Mouse (Mus musculus): ENCODE data around the gene Rab31.

The Rab31 gene

GRCm38 (mm10) chr17:65783182-65784161, 10.9 kb upstream of the Rab31 start:
- peak; percentile 77 for DNase-seq (ENCODE audit: low read depth)

- DNase-seq (ENCODE audit: low read depth): peak; percentile 73
Observed at GRCm38 (mm10) chr17:65782551-65783141, 10.1 kb upstream of the Rab31 start, which contains the start of gene Ppp4r1. Gene Ppp4r1, plus strand, starts transcription at chr17:65782573.

DNA sequence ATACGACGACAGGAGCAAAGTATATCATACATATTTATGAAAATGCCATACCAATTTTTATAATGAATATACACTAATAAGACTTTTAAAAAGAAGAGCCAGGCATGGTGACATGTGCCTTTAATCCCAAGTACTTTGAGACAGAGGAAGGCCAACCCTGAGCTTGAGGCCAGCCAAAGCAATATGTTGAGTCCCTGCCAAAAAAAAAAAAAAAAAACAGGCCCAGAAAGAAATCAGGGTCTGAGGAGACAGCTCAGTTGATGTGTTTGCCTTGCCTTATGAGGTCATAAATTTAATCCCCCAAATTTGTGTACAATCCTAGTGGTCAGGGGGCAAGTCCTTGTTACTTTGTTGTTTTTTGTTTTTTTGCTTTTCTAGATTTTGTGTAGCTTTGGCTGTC, 8.4 kb upstream of the Rab31 start:
- no peak for DNase-seq (ENCODE audit: low read depth)

DNA sequence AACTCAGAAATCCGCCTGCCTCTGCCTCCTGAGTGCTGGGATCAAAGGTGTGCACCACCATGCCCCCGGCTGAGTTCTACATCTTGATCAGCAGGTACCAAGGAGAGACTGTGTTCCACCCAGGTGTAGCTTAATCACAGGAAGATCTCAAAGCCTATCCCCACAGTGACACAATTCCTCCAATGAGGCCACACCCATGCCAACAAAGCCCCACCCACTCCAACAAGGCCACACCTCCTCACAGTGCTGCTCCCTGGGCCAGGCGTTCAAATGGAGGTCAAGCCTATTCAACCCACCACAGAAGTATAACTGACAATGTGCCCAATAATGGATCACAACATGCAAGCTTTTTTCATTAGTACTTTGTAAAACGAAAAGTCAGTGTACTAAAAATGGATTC, 4.9 kb upstream of the Rab31 start:
- DNase-seq (ENCODE audit: low read depth): peak; percentile 27

GRCm38 (mm10) chr17:65776228-65776627, 3.7 kb upstream of the Rab31 start:
- DNase-seq (ENCODE audit: low read depth): no peak

- no peak for DNase-seq (ENCODE audit: low read depth)
Observed at GRCm38 (mm10) chr17:65774439-65774838, 1.9 kb upstream of the Rab31 start.

GRCm38 (mm10) chr17:65773617-65774016, 1.1 kb upstream of the Rab31 start:
- DNase-seq (ENCODE audit: low read depth): no peak

DNA sequence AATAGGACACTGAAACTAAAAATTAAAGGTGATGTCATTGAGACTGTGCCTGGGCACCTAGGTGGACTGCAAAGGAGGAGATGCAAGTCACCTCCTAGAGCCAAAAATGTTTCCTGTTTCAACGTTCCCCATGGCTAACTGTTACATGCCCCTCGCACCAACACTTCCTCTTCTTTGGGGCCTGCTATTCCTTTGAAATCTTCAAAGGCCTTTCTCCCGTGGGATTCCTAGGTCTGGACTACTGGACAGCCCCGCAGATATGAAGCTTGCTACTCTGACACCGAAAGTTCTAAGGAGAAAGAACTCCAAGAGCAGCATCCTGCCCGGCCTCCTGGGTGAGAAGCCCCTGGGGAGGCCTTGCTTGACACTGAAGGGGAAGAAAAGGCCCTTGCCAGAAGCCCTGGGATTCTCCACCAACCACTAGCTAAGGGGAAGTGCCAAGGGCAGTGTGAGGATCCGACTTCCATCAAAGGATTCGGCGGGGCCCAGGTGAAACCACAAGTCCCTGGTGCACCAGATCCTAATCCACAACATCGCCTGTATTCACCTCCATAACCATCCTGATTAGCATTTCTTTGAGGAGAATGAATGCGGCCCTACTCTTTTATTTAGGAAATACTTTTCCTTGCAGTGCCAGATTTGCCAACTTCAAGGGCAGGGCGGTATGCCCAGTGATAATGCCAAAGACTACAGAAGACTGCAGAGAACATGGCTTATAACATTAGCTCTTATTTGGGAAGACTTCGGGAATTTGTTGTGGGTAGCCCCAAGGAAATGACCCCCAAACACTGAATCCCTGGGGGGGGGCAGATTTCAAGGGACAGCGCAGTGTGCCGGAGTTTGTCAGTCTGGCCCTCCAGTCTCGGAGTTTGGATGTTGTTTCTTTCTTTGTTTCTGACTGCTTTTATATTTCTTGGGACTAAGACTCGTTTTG, 1.3 kb downstream of the Rab31 start:
- no peak for DNase-seq (ENCODE audit: low read depth)

- DNase-seq (ENCODE audit: low read depth): no peak
Observed at GRCm38 (mm10) chr17:65768486-65768885, 4.1 kb downstream of the Rab31 start.

DNA sequence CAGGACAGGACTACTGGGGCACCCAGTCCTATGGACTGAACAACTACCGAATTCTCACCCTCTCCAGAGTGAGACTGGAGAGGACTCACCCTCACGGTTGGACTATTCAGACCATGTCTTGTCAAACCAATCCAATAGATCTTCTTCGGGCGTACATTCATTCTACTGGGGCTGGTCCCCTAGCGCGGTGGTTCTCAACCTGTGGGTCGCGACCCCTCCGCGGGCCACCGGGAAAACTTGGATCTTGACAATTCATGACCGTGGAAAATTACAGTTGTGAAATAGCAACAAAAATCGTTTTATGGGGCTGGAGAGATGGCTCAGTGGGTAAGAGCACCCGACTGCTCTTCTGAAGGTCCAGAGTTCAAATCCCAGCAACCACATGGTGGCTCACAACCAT, 9.3 kb downstream of the Rab31 start:
- no peak for DNase-seq (ENCODE audit: low read depth)

GRCm38 (mm10) chr17:65757150-65757549, 15.4 kb downstream of the Rab31 start:
- DNase-seq (ENCODE audit: low read depth): no peak

GRCm38 (mm10) chr17:65755857-65756256, 16.7 kb downstream of the Rab31 start:
- no peak for DNase-seq (ENCODE audit: low read depth)

DNA sequence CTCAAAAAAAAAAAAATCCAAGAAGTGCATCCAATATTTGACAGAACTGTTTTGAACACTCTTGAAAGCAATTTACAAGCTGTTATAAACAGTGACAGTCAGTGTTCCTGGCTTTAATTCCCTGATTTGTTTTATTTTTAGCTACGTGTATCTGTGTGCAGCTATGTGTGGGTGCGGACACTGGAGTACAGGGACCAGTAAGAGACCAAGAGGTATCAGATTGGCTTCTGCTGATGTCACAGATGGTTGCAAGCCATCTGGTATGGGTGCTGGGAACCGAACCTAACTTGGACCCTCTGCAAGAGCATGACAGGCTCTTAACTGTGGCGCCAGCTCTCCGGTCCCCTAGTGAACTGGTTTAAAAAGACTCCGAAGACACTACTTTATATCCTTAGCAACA, 19.4 kb downstream of the Rab31 start:
- no peak for DNase-seq (ENCODE audit: low read depth)

GRCm38 (mm10) chr17:65750301-65750700, 22.3 kb downstream of the Rab31 start:
- DNase-seq (ENCODE audit: low read depth): peak; percentile 64

DNA sequence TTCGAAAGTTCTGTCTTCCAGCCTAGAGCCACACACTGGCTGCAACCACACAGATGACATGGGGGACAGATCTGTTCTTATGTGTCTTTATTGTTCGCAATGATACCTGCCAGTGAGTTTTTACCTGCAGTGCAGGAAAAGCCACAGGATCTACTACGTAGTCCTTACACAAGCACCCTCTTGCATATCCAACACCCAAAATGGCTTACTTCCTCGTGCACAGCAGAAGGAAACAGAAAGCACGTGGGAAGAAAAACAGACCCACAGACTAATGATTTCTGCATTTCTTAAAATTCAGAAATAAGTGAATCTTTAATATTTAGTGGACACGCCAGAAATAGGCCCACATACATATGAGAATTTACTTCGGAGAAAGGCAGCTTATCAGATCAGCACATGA, 22.7 kb downstream of the Rab31 start:
- DNase-seq (ENCODE audit: low read depth): no peak

DNA sequence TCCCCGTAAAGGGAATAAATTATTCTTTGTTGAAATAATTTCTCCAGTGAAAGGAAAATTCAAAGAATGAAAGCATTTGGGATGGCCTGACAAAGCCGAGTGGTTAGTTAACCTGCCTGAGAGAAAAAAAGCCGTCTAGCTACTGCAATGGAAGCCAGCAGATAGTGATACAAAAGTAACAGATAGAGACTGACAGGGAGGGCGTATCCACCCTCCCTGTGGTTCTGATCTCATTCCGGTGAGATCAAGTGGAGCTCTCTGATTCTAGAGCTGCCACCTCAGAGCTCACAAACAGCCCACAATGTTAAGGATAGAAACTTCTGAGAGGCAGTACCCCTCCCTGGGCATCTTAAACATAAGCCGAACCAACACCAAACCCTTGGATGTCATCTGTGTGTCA, 23.6 kb downstream of the Rab31 start:
- DNase-seq (ENCODE audit: low read depth): no peak

GRCm38 (mm10) chr17:65746314-65746713, 26.2 kb downstream of the Rab31 start:
- no peak for DNase-seq (ENCODE audit: low read depth)

DNA sequence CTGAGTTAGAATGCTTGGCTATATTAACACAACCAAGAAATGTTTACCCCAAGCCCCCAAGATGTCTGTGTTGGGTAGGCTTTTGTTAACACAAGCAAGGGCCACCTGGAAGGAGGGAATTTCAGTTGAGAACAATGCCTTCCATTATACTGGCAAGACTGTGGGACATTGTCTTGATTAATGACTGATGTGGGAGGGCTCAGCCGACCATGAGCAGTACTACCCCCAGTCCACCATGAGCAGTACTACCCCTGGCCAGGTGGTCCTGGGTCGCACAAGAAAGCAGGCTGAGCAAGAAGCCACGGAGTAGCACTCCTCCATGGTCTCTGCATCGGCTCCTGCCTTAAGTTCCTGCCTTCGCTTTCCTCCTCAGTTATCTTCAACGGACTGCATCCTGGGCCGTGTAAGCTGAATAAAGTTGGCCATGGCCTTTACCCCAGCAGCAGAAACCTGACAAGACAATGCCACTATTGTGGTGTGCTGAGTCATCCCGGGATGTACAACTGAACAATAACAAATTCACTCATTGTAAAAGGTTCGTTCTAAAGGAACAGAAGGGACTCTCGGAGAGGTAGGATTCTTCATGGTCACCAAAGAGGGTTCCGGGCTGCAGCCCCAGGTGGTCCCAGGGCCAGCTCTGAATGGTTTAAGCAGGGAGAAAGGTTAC, 28.8 kb downstream of the Rab31 start:
- DNase-seq (ENCODE audit: low read depth): no peak

- DNase-seq (ENCODE audit: low read depth): no peak
Observed at GRCm38 (mm10) chr17:65742969-65743368, 29.6 kb downstream of the Rab31 start.

DNA sequence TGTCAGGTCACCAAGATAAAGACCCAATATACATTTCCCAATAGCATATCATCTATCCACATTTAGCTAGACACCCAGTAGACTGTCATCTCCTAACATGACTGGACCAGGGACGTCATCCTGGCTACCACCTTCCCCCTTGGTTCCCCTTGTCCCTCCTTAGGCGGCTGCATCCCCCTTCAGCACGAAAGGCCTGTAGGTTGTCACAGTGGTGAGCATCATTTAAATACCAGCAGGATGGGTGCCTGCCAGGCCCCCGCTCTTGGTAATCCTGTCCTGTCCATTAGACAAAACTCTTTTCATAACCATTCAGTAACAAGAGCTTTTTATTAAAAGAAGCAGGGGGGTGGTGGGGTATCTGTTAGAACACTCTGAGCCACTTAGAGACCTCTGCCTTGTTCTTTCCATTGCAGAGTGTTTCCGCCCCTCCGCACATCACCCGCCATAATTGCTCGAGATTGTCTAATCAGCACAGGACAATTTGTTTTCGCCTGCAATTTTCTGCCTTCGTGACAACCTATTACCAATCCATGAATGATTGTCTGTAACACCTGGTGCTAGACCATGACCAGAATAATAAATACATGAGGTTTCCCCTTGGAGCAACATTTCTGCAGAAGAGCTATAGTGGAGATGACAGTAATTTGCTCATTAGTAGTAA, 30.2 kb downstream of the Rab31 start:
- DNase-seq (ENCODE audit: low read depth): no peak

- no peak for DNase-seq (ENCODE audit: low read depth)
Observed at GRCm38 (mm10) chr17:65741565-65741964, 31.0 kb downstream of the Rab31 start.
